Mouse (Mus musculus) erythroblast, embryonic 14.5 days (primary cell): Measurements from ENCODE around the gene Pgf. TPM values are rescaled to one million over a fixed set of nuclear protein-coding genes. Genes with fewer than 3 reads are reported as not detected.

Experiments
- H3K27me3 ChIP-seq: 2 replicates; pipeline ENCODE4 v1.6.1; 2012; ENCODE audit warnings: inconsistent platforms; ENCODE audit not compliant: control insufficient read depth
- H3K36me3 ChIP-seq: 2 replicates; pipeline ENCODE4 v1.6.1; 2012; ENCODE audit warnings: mild to moderate bottlenecking, inconsistent platforms; ENCODE audit not compliant: control insufficient read depth
- H3K4me1 ChIP-seq: 2 replicates; pipeline ENCODE4 v1.6.1; 2012; ENCODE audit warnings: inconsistent platforms; ENCODE audit not compliant: control insufficient read depth
- H3K4me3 ChIP-seq: replicated peaks from 2 replicates; pipeline ENCODE3; 2012; ENCODE audit warnings: moderate library complexity, mild to moderate bottlenecking, inconsistent platforms
- H3K9me3 ChIP-seq: 2 replicates; pipeline ENCODE4 v1.6.1; 2012; ENCODE audit warnings: low read length, inconsistent platforms, mixed read lengths; ENCODE audit not compliant: control insufficient read depth
- GATA1 ChIP-seq: IDR thresholded peaks from 2 replicates; pipeline ENCODE4 v1.6.1; 2012; ENCODE audit warnings: low read length, inconsistent platforms, mixed read lengths
- TAL1 ChIP-seq: IDR thresholded peaks from 3 replicates; pipeline ENCODE4 v1.6.1; 2012; ENCODE audit warnings: low read length, inconsistent platforms, mixed read lengths
- polyA plus RNA-seq: library from polyadenylated mRNA; stranded (reverse); fragments of >175 nt; gene quantifications from 2 replicates; pipeline ENCODE4 v1.2.3, GENCODE M21; 2012

Gene Pgf
- polyA plus RNA-seq, 1 experiment: not detected

GRCm38 (mm10) chr12:85194623-85195018, 17.0 kb upstream of the Pgf start:
- H3K36me3 ChIP-seq: no peaks in the 10 kb centered on the region
- no peaks in the 10 kb centered on the region for H3K27me3 ChIP-seq
- TF ChIP-seq TAL1 (no peak), GATA1 (no peak)
- no peak overlapping the region for H3K4me3 ChIP-seq
- H3K4me1 ChIP-seq: no peaks in the 10 kb centered on the region
- H3K9me3 ChIP-seq: no peaks in the 10 kb centered on the region

DNA sequence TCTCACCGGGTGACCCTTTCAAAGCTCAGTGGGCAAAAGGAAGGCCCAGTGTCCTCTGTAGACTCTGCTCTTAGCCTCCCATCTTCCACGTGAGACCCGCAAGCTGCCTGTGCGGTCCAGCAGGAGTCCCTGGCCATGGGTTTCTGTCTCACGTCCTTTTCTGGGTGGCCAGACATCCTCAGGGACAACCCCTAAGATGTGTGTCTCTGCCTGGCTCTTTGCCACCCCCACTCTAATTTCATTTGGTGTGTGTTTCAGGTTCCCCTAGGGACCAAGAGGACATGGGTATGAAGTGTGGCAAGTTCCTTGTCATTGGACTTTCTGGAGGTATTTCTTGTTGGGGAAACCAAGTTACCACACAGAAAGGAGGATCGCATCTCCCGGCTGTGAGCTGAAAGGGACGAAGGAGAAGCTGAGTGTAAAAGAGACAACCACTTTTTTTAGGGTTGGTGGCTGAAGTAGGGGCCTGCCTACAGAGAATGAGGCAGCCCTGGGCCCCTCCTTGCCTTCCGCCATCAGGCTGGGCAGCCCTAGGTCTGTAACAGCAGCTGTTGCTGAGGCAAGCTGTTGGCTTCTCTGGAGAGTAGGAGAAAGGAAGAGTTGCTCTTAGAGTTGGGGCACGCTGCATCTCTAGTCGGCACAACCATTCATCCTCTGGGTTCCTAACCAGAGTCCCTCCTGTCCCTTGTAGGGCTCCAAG, 16.5 kb upstream of the Pgf start:
- Histone ChIP-seq H3K27me3 (no peaks in the 10 kb centered on the region), H3K4me1 (no peaks in the 10 kb centered on the region)

DNA sequence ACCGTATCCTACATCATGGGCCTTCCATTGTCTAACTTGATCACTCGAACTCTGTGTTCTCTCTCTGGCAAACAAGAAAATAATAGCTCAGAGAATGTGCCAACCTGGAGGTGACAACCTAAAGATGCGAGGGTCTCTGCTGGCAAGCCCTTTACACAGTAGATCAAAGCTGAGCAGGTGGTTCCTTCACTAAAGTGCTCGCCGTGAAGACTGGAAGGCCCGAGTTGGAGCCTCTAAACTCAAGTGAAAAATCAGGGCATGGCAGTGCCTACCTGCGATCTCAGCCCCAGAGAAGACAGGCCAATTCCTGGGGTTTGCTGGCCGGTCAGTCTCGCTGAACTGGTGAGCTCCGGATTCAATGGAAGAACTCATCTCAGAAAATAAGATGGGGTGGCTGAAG, 15.6 kb upstream of the Pgf start:
- TF ChIP-seq GATA1 (no peak), TAL1 (no peak)
- H3K4me3 ChIP-seq: no peak overlapping the region
- H3K36me3 ChIP-seq: no peaks in the 10 kb centered on the region
- no peaks in the 10 kb centered on the region for H3K4me1 ChIP-seq
- H3K9me3 ChIP-seq: no peaks in the 10 kb centered on the region
- no peaks in the 10 kb centered on the region for H3K27me3 ChIP-seq

More for the DNA sequence above, 16.5 kb upstream of the Pgf start:
- H3K36me3 ChIP-seq: no peaks in the 10 kb centered on the region
- H3K4me3 ChIP-seq: no peak overlapping the region
- H3K9me3 ChIP-seq: no peaks in the 10 kb centered on the region
- TF ChIP-seq TAL1: no peak
- TF ChIP-seq GATA1: no peak

GRCm38 (mm10) chr12:85192461-85193108, 15.0 kb upstream of the Pgf start:
- Histone ChIP-seq H3K4me3 (no peak overlapping the region), H3K27me3 (no peaks in the 10 kb centered on the region), H3K4me1 (no peaks in the 10 kb centered on the region), H3K9me3 (no peaks in the 10 kb centered on the region), H3K36me3 (no peaks in the 10 kb centered on the region)
- no peak for TF ChIP-seq TAL1
- TF ChIP-seq GATA1: no peak

DNA sequence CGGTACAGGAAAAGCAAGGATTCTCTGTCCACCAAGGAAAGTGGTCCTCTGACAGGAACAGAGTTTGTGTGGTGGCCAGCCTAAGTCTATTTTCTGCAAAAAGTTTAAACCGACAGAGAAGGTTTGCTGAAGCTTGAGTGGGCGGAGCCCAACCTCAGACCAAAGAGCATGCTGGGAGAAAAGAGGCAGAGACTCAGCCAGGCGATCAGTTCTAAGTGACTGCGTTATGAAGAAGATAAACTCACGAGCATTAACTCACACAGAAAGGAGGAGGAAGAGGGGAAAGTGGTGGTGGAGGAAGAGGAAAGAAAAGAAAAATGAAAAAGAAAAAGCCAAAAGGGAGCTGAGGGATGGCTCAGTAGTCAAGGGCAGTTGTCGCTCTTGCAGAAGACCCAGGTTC, 12.7 kb upstream of the Pgf start:
- TF ChIP-seq TAL1 (no peak), GATA1 (no peak)
- Histone ChIP-seq H3K27me3 (peaks cover 3% of the 10 kb centered on the region), H3K36me3 (no peaks in the 10 kb centered on the region), H3K9me3 (no peaks in the 10 kb centered on the region), H3K4me3 (no peak overlapping the region), H3K4me1 (no peaks in the 10 kb centered on the region)

DNA sequence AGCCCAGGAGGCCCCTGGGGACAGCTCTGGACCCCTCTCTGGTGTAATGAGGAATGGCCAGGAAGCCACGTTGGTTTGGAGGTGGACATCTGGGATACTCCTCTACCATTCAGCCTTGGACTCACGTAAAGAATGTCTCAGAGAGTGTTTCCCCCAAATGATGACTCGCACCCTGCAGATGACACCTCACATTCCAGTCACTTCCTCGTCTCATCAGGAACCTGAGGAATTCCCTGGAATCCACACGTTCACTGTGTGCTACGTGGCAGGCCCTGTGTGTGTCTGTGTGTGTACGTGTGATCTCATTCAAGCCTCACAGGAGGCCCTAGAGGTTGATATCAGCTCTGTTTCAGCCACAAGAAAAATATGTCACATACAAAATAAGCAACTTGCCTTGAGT, 8.8 kb upstream of the Pgf start:
- Histone ChIP-seq H3K4me3 (no peak overlapping the region), H3K4me1 (no peaks in the 10 kb centered on the region), H3K9me3 (no peaks in the 10 kb centered on the region), H3K36me3 (no peaks in the 10 kb centered on the region), H3K27me3 (peaks cover 24% of the 10 kb centered on the region)
- TF ChIP-seq TAL1 (no peak), GATA1 (no peak)

GRCm38 (mm10) chr12:85185810-85186209, 8.2 kb upstream of the Pgf start:
- no peak for TF ChIP-seq GATA1
- TF ChIP-seq TAL1: no peak
- Histone ChIP-seq H3K9me3 (no peaks in the 10 kb centered on the region), H3K36me3 (no peaks in the 10 kb centered on the region), H3K4me3 (no peak overlapping the region), H3K27me3 (peaks cover 30% of the 10 kb centered on the region), H3K4me1 (no peaks in the 10 kb centered on the region)

GRCm38 (mm10) chr12:85184118-85184517, 6.5 kb upstream of the Pgf start:
- Histone ChIP-seq H3K9me3 (no peaks in the 10 kb centered on the region), H3K36me3 (no peaks in the 10 kb centered on the region), H3K27me3 (peaks cover 42% of the 10 kb centered on the region), H3K4me1 (no peaks in the 10 kb centered on the region), H3K4me3 (no peak overlapping the region)
- no peak for TF ChIP-seq TAL1
- TF ChIP-seq GATA1: no peak

- Histone ChIP-seq H3K4me3 (no peak overlapping the region), H3K36me3 (no peaks in the 10 kb centered on the region), H3K4me1 (no peaks in the 10 kb centered on the region), H3K9me3 (no peaks in the 10 kb centered on the region), H3K27me3 (peaks cover 49% of the 10 kb centered on the region)
- TF ChIP-seq TAL1 (no peak), GATA1 (no peak)
These were observed 5.3 kb upstream of the Pgf start for GRCm38 (mm10) chr12:85182898-85183297.
